Mouse (Mus musculus) thymus, postnatal 36 days (tissue): ENCODE measurements around the gene Vmn1r117.
"Not testable (repeated sequence)": the region's sequence is repeated elsewhere in the genome, so short reads cannot be mapped to it uniquely, and the experiment has no call there.

Experiments used
- DNase-seq, 2 experiments: peaks; one replicate each; pipeline ENCODE4 v3.0.0; 2022; ENCODE audit warnings: mixed read lengths in 2 of 2

Vmn1r117 gene

GRCm38 (mm10) chr7:20884021-20884420 lies at the start of gene Vmn1r117:
Gene Vmn1r117 (minus strand): TSS chr7:20884121.
- DNase-seq, result not testable (repeated sequence)

GRCm38 (mm10) chr7:20912247-20912646 lies 28.3 kb upstream of the Vmn1r117 start, which contains the start of gene Vmn1r118:
Gene Vmn1r118 (minus strand): TSS chr7:20912347.
- DNase-seq, result not testable (repeated sequence)

GRCm38 (mm10) chr7:20871956-20872355 lies 12.0 kb downstream of the Vmn1r117 start, which contains the start of gene Vmn1r116:
Gene Vmn1r116 (plus strand): TSS chr7:20872256.
- not testable (repeated sequence) for DNase-seq

GRCm38 (mm10) chr7:20844885-20845284 lies 39.0 kb downstream of the Vmn1r117 start, which contains the start of gene Vmn1r115:
Gene Vmn1r115 (minus strand): TSS chr7:20844985.
- DNase-seq, result not testable (repeated sequence)
